Mouse (Mus musculus) brain, embryonic 14.5 days (tissue): Measurements from ENCODE around the gene Evi2a.

Experiments used
- CTCF ChIP-seq: fragments of 200-500 bp; IDR thresholded peaks from 2 replicates; pipeline ENCODE4 v1.5.1; 2012; ENCODE audit warnings: inconsistent platforms, mild to moderate bottlenecking, moderate library complexity, borderline replicate concordance; ENCODE audit not compliant: insufficient read depth, insufficient read length; ENCODE audit errors: extremely low read depth
- POLR2A ChIP-seq: fragments of 200-500 bp; IDR thresholded peaks from 2 replicates; pipeline ENCODE4 v1.6.1; 2012; ENCODE audit warnings: mild to moderate bottlenecking, inconsistent platforms, borderline replicate concordance; ENCODE audit not compliant: poor library complexity, insufficient read depth, insufficient read length, severe bottlenecking; ENCODE audit errors: extremely low read depth

DNA sequence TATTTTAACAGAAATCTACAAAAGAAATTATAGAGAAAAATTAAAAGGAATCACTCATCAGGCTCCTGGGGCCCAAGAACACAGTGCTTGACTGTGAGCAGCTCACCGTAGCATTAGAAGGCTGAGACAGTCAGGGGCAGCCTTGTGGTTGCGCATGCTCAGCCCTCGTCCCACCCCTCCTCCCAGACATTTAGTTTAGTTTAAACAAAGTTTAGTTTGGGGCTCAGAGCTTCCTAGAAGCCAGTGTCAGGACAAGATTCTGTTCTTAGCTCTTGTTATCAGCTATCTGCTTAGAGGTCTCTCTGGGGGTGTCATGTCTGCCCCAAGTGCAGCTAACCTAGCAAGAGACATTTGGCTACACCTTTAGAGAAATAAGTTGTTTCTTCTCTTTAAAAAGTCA lies 1.8 kb downstream of the Evi2a start:
- TF ChIP-seq POLR2A: no peak
- TF ChIP-seq CTCF: no peak
